Comparison of ENCODE assay signal across 16 mouse cellular contexts in genomic region chr8:90740963-90741733, GRCm38 (mm10).
DNase-seq lines count a peak whose midpoint lies in the region; ATAC-seq lines count a peak whose summit lies in the region.
"Had no signal": no experiment of that assay in that cellular context is flagged by ENCODE, and none has a peak within 500 bp of the region (broad histone marks: within the 10 kb centered on the region; RNA-seq: fewer than 3 reads in every experiment).

No protein-coding gene starts in this region.

- peaks cover 5% of the 10 kb centered on the region; the same call in 1 of the 2 replicates for H3K4me1 ChIP-seq in kidney, embryonic 16.5 days (ENCODE audit: insufficient read depth, low read length)
- peaks cover 19% of the 10 kb centered on the region for H3K4me1 ChIP-seq in forebrain, embryonic 14.5 days (ENCODE audit: control insufficient read depth, insufficient read depth, low read length)
- H3K4me1 ChIP-seq in midbrain, embryonic 10.5 days: peaks cover 39% of the 10 kb centered on the region
- peaks cover 12% of the 10 kb centered on the region for H3K4me1 ChIP-seq in neural tube, embryonic 15.5 days
- H3K4me1 ChIP-seq: limb, embryonic 10.5 days had no signal

- H3K9me3 ChIP-seq in kidney, embryonic 16.5 days (ENCODE audit: low read length): no peaks in the 10 kb centered on the region
- no peaks in the 10 kb centered on the region for H3K9me3 ChIP-seq in forebrain, embryonic 14.5 days (replicated peaks; ENCODE audit: control insufficient read depth, low read length)
- peaks cover 7% of the 10 kb centered on the region; the same call in 1 of the 2 replicates for H3K9me3 ChIP-seq in midbrain, embryonic 10.5 days (replicated peaks)
- H3K9me3 ChIP-seq in neural tube, embryonic 15.5 days (replicated peaks): no peaks in the 10 kb centered on the region
- H3K9me3 ChIP-seq: limb, embryonic 10.5 days had no signal

- peak; percentile 77 for ATAC-seq in kidney, embryonic 16.5 days (ENCODE audit: low FRiP score, low TSS enrichment)
- ATAC-seq in forebrain, embryonic 14.5 days: peak; percentile 82
- no peak; the same call in 1 of the 2 replicates for ATAC-seq in neural tube, embryonic 15.5 days (ENCODE audit: low FRiP score)
- no peak for ATAC-seq in erythroblast, adult 5-6 weeks (replicated peaks; ENCODE audit: low FRiP score, poor library complexity, severe bottlenecking)
- ATAC-seq: liver, postnatal 0 days had no signal

- H3K36me3 ChIP-seq in kidney, embryonic 16.5 days (ENCODE audit: insufficient read depth, low read length): no peaks in the 10 kb centered on the region
- H3K36me3 ChIP-seq in forebrain, embryonic 14.5 days (ENCODE audit: control insufficient read depth, insufficient read depth, low read length): no peaks in the 10 kb centered on the region
- H3K36me3 ChIP-seq in midbrain, embryonic 10.5 days: peaks cover 13% of the 10 kb centered on the region; the same call in 1 of the 2 replicates
- no peaks in the 10 kb centered on the region for H3K36me3 ChIP-seq in neural tube, embryonic 15.5 days
- H3K36me3 ChIP-seq: G1E; limb, embryonic 10.5 days had no signal

- WGBS in kidney, embryonic 16.5 days: 43% methylated on average over 9 of the region's 9 CpGs
- WGBS in forebrain, embryonic 14.5 days: 3% methylated on average over 9 of the region's 9 CpGs
- WGBS in midbrain, embryonic 10.5 days: 16% methylated on average over 9 of the region's 9 CpGs
- WGBS in neural tube, embryonic 15.5 days: 20% methylated on average over 9 of the region's 9 CpGs

- H3K27me3 ChIP-seq in kidney, embryonic 16.5 days (ENCODE audit: insufficient read depth, low read length): no peaks in the 10 kb centered on the region
- no peaks in the 10 kb centered on the region for H3K27me3 ChIP-seq in forebrain, embryonic 14.5 days (replicated peaks; ENCODE audit: control insufficient read depth, insufficient read depth, low read length)
- H3K27me3 ChIP-seq in midbrain, embryonic 10.5 days (ENCODE audit: low read depth, poor library complexity, severe bottlenecking): no peaks in the 10 kb centered on the region
- H3K27me3 ChIP-seq in neural tube, embryonic 15.5 days (replicated peaks): no peaks in the 10 kb centered on the region

- H3K27ac ChIP-seq in kidney, embryonic 16.5 days (ENCODE audit: low read length): peak overlapping the region; percentile 38; the same call in 1 of the 2 replicates
- H3K27ac ChIP-seq in forebrain, embryonic 14.5 days (ENCODE audit: low read depth, low read length): peak overlapping the region; percentile 90
- H3K27ac ChIP-seq in midbrain, embryonic 10.5 days (replicated peaks): peak overlapping the region; percentile 89
- H3K27ac ChIP-seq in neural tube, embryonic 15.5 days (replicated peaks): peak overlapping the region; percentile 68
- H3K27ac ChIP-seq: limb, embryonic 10.5 days had no signal

- no peak overlapping the region for H3K9ac ChIP-seq in kidney, embryonic 16.5 days (replicated peaks; ENCODE audit: low read length)
- H3K9ac ChIP-seq in forebrain, embryonic 14.5 days (ENCODE audit: low read length): no peak overlapping the region
- H3K9ac ChIP-seq in neural tube, embryonic 15.5 days (replicated peaks): no peak overlapping the region
- H3K9ac ChIP-seq: liver, postnatal 0 days had no signal

- DNase-seq in kidney, postnatal 36 days: no peak
- DNase-seq in forebrain, embryonic 14.5 days (ENCODE audit: low spot score): peak; percentile 85
- DNase-seq in midbrain, embryonic 10.5 days (ENCODE audit: low spot score): peak; percentile 65
- DNase-seq in thymus, postnatal 0 days (ENCODE audit: low spot score): no peak
- DNase-seq in spleen, adult 18-20 months: no peak
- DNase-seq: adrenal gland, postnatal 10 days; cerebellum, adult 8-10 months; heart, postnatal 36 days; liver, postnatal 0 days; thymus, adult 18-20 months had no signal

- H3K4me2 ChIP-seq in kidney, embryonic 16.5 days (replicated peaks; ENCODE audit: low read depth, low read length): no peak overlapping the region
- H3K4me2 ChIP-seq in forebrain, embryonic 14.5 days (ENCODE audit: low read length): 0 out of 2 replicates have a peak overlapping the region, but pooled peaks have one; percentile 3
- H3K4me2 ChIP-seq in neural tube, embryonic 15.5 days: no peak overlapping the region

- H3K4me3 ChIP-seq in kidney, embryonic 16.5 days (ENCODE audit: low read length): no peak overlapping the region
- H3K4me3 ChIP-seq in forebrain, embryonic 14.5 days (ENCODE audit: low read depth, low read length): no peak overlapping the region
- H3K4me3 ChIP-seq in midbrain, embryonic 10.5 days: peak overlapping the region; percentile 28
- no peak overlapping the region for H3K4me3 ChIP-seq in neural tube, embryonic 15.5 days (replicated peaks)
- H3K4me3 ChIP-seq: erythroblast, embryonic 14.5 days; limb, embryonic 10.5 days had no signal

Comparison
In these comparisons a context has a peak if more than half of its experiments do, and no peak if none do; other contexts are left out.
1. ATAC-seq: peak in kidney, embryonic 16.5 days (single experiment) and forebrain, embryonic 14.5 days (single experiment); none in neural tube, embryonic 15.5 days (single experiment) and erythroblast, adult 5-6 weeks (single experiment).
2. H3K27ac ChIP-seq: peak in every context shown above with its lines; median percentile 90 in forebrain, embryonic 14.5 days; 89 in midbrain, embryonic 10.5 days; 68 in neural tube, embryonic 15.5 days; 38 in kidney, embryonic 16.5 days.
3. DNase-seq: peak in forebrain, embryonic 14.5 days (single experiment) and midbrain, embryonic 10.5 days (single experiment); none in kidney, postnatal 36 days (0 of 2), thymus, postnatal 0 days (single experiment) and spleen, adult 18-20 months (0 of 2).